Mouse (Mus musculus): ENCODE measurements around the gene Ttc30a2. TPM values are rescaled to one million over a fixed set of nuclear protein-coding genes. Genes with fewer than 3 reads are reported as not detected.
"Not testable (repeated sequence)": the region's sequence is repeated elsewhere in the genome, so short reads cannot be mapped to it uniquely, and the experiment has no call there.

The Ttc30a2 gene
- polyA plus RNA-seq, 1 experiment from 2014 or later: 0.70 TPM

DNA sequence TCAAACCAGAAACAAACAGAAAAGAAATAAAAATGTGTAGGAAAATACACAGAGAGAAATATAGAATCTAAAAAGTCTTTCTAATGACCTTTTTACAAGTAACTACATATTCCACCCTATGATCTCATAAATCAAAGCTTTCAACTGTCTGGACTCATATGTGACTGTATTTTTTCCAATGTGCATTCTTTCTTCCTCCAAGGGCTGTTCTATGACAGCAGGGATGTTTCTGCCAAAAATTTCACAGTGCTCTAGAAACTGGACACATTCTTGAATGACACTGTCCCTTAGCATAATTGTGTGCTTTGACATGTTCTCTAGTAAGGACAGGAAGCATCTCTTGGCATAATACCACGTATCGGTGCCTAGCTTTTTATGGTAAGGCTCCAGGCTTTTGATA lies 1.9 kb downstream of the Ttc30a2 start:
- not testable (repeated sequence) for H3K9me3 ChIP-seq (replicated peaks; ENCODE audit: control insufficient read depth, low read length); H3K4me3 ChIP-seq (ENCODE audit: low read depth, low read length); H3K36me3 ChIP-seq (replicated peaks; ENCODE audit: control insufficient read depth, insufficient read depth, low read depth, low read length); H3K27ac ChIP-seq (replicated peaks; ENCODE audit: low read depth, low read length); H3K9ac ChIP-seq (replicated peaks; ENCODE audit: low read length); DNase-seq (ENCODE audit: low spot score); H3K4me2 ChIP-seq (ENCODE audit: low read depth, low read length); H3K27me3 ChIP-seq (ENCODE audit: control insufficient read depth, insufficient read depth, low read length); ATAC-seq (replicated peaks; ENCODE audit: insufficient number of reproducible peaks, low FRiP score, low TSS enrichment, low read depth); H3K4me1 ChIP-seq (ENCODE audit: control insufficient read depth, insufficient read depth, low read length)
- 85% methylated on average over 2 of the region's 2 CpGs for WGBS

DNA sequence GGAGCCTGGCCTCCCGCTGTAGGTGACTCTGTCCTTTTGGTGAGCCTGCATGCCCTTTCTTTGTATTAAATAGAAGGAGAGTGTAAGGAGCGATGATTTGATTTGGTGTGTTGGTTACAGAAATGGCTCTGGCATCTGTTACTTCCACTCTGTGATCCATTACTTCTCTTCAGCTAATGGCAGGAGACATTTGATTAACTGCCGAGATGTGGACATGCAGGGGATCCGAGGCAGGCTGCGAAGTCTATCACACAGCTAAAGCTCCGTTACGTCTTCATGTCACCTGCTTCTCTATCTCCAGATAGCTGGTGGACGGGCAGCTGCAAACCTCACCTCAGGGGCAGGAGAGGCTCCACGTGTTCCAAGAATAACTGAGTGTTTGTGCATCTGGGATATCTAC lies 3.8 kb downstream of the Ttc30a2 start:
- no peak for ATAC-seq (replicated peaks; ENCODE audit: insufficient number of reproducible peaks, low FRiP score, low TSS enrichment, low read depth)

DNA sequence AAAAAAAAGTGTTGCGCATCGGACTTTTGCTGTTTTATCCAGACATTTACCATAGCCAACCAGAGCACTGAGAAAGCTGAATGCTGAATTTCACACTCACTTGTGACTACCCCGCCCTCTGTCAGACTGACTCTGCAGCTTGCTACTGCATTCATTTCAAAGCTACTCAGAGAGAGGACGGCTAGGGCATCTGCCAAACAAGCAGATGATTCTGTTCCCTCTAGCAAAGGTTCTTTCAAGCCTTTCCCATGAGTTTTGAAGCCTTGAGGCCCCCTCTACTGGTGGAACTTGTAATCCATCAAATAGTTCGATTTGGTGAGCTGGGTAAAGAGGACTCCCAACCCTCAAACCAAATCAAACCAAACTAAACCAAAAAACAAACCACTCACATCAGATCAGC lies 13.0 kb downstream of the Ttc30a2 start:
- no peaks in the 10 kb centered on the region for H3K36me3 ChIP-seq (replicated peaks; ENCODE audit: control insufficient read depth, insufficient read depth, low read depth, low read length)
- no peak overlapping the region for H3K4me3 ChIP-seq (ENCODE audit: low read depth, low read length)
- no peak overlapping the region for H3K27ac ChIP-seq (replicated peaks; ENCODE audit: low read depth, low read length)
- no peak overlapping the region for H3K9ac ChIP-seq (replicated peaks; ENCODE audit: low read length)
- H3K27me3 ChIP-seq (ENCODE audit: control insufficient read depth, insufficient read depth, low read length): no peaks in the 10 kb centered on the region
- peaks cover 3% of the 10 kb centered on the region; the same call in 1 of the 2 replicates for H3K4me1 ChIP-seq (ENCODE audit: control insufficient read depth, insufficient read depth, low read length)
- no peaks in the 10 kb centered on the region for H3K9me3 ChIP-seq (replicated peaks; ENCODE audit: control insufficient read depth, low read length)
- WGBS: 29% methylated on average over 5 of the region's 5 CpGs
- no peak for ATAC-seq (replicated peaks; ENCODE audit: insufficient number of reproducible peaks, low FRiP score, low TSS enrichment, low read depth)
- DNase-seq (ENCODE audit: low spot score): peak; percentile 83
- peak overlapping the region; percentile 22 for H3K4me2 ChIP-seq (ENCODE audit: low read depth, low read length)

More for the DNA sequence above, 3.8 kb downstream of the Ttc30a2 start:
- WGBS: 63% methylated on average over 9 of the region's 9 CpGs
- H3K27me3 ChIP-seq (ENCODE audit: control insufficient read depth, insufficient read depth, low read length): no peaks in the 10 kb centered on the region
- no peak for DNase-seq (ENCODE audit: low spot score)
- no peak overlapping the region for H3K27ac ChIP-seq (replicated peaks; ENCODE audit: low read depth, low read length)
- H3K36me3 ChIP-seq (replicated peaks; ENCODE audit: control insufficient read depth, insufficient read depth, low read depth, low read length): no peaks in the 10 kb centered on the region
- H3K4me1 ChIP-seq (ENCODE audit: control insufficient read depth, insufficient read depth, low read length): no peaks in the 10 kb centered on the region
- no peaks in the 10 kb centered on the region for H3K9me3 ChIP-seq (replicated peaks; ENCODE audit: control insufficient read depth, low read length)
- H3K9ac ChIP-seq (replicated peaks; ENCODE audit: low read length): no peak overlapping the region
- no peak overlapping the region for H3K4me2 ChIP-seq (ENCODE audit: low read depth, low read length)
- H3K4me3 ChIP-seq (ENCODE audit: low read depth, low read length): no peak overlapping the region

DNA sequence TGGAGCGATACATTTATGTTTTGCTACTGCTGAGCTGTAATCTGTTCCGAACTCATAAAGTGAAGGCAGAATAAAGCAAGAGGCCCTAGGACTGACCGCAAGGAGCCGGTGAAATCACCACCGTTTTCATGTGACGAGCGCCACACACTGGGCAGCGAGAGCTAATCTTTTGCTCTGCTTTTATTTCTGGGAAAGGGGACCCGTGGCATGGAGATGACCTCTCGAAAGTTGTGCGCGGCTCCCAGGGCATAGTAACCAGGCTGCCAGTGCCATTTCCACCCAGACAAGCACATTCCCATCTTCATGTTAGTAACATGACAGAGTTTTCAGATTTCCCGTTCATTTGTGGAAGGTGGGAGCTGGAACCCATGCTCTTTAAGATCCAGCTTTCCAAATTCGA lies 13.5 kb downstream of the Ttc30a2 start:
- H3K4me2 ChIP-seq (ENCODE audit: low read depth, low read length): peak overlapping the region; percentile 22
- DNase-seq (ENCODE audit: low spot score) (peak; percentile 78), ATAC-seq (replicated peaks; ENCODE audit: insufficient number of reproducible peaks, low FRiP score, low TSS enrichment, low read depth) (no peak)
- H3K36me3 ChIP-seq (replicated peaks; ENCODE audit: control insufficient read depth, insufficient read depth, low read depth, low read length): no peaks in the 10 kb centered on the region
- H3K27ac ChIP-seq (replicated peaks; ENCODE audit: low read depth, low read length): no peak overlapping the region
- no peak overlapping the region for H3K4me3 ChIP-seq (ENCODE audit: low read depth, low read length)
- H3K4me1 ChIP-seq (ENCODE audit: control insufficient read depth, insufficient read depth, low read length): peaks cover 3% of the 10 kb centered on the region; the same call in 1 of the 2 replicates
- no peak overlapping the region for H3K9ac ChIP-seq (replicated peaks; ENCODE audit: low read length)
- no peaks in the 10 kb centered on the region for H3K9me3 ChIP-seq (replicated peaks; ENCODE audit: control insufficient read depth, low read length)
- 18% methylated on average over 14 of the region's 14 CpGs for WGBS
- H3K27me3 ChIP-seq (ENCODE audit: control insufficient read depth, insufficient read depth, low read length): no peaks in the 10 kb centered on the region

DNA sequence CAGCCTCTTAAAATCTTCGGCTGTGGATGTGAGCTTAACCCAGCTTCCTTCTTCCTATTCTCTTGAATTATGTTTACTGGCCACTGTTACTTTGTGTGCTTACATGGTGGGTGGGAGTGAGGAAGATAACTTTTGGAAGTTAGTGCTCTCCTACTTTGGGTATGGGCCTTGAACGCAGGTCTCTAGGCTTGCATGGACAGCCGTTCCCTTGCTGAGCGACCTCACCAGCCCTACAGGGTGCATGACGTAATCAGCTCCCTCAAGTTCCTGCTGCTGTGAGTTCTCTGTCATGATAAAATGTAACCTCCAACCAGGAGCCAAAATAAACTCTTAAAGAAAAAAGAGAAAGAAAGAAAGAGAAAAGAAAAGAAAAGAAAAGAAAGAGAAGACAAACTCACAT lies 13.9 kb downstream of the Ttc30a2 start:
- Histone ChIP-seq H3K4me2 (ENCODE audit: low read depth, low read length) (no peak overlapping the region), H3K9ac (replicated peaks; ENCODE audit: low read length) (no peak overlapping the region), H3K4me3 (ENCODE audit: low read depth, low read length) (no peak overlapping the region), H3K36me3 (replicated peaks; ENCODE audit: control insufficient read depth, insufficient read depth, low read depth, low read length) (no peaks in the 10 kb centered on the region), H3K27ac (replicated peaks; ENCODE audit: low read depth, low read length) (no peak overlapping the region), H3K4me1 (ENCODE audit: control insufficient read depth, insufficient read depth, low read length) (peaks cover 3% of the 10 kb centered on the region; the same call in 1 of the 2 replicates), H3K9me3 (replicated peaks; ENCODE audit: control insufficient read depth, low read length) (no peaks in the 10 kb centered on the region), H3K27me3 (ENCODE audit: control insufficient read depth, insufficient read depth, low read length) (no peaks in the 10 kb centered on the region)
- DNase-seq (ENCODE audit: low spot score): no peak
- ATAC-seq (replicated peaks; ENCODE audit: insufficient number of reproducible peaks, low FRiP score, low TSS enrichment, low read depth): no peak
- 69% methylated on average over 5 of the region's 5 CpGs for WGBS

DNA sequence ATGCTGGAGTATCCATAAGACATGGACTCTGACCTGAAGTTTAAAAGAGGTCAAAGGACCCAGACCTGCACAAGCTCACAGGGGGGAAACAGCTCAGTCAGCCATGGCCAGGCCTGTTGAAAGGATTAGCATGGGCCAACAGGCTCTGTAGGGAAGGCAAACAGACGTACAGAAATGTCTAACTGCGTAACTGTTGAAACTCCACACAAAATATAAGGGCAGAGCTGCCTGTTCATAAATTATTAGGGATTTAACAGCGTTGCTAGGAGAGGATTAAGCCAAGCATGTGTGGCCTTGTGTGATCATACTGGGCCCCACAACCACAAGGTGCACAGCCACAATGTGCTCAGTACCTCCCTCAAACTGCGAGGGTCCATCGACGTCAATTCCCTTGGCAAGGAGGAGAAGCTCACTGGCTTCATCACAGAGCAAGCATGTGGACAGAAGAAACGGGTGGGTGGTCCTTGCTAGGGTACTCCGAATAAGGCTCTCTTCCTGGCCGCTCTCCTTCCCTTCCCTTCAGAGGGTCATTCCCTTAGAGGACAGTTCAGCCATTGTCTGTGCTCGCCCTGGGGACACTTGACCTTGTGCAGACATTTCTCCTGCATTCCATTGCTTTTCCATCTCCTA lies 14.6 kb downstream of the Ttc30a2 start:
- no peak for DNase-seq (ENCODE audit: low spot score)
- WGBS: 53% methylated on average over 10 of the region's 10 CpGs
- Histone ChIP-seq H3K27ac (replicated peaks; ENCODE audit: low read depth, low read length) (no peak overlapping the region), H3K9me3 (replicated peaks; ENCODE audit: control insufficient read depth, low read length) (no peaks in the 10 kb centered on the region), H3K36me3 (replicated peaks; ENCODE audit: control insufficient read depth, insufficient read depth, low read depth, low read length) (no peaks in the 10 kb centered on the region), H3K4me1 (ENCODE audit: control insufficient read depth, insufficient read depth, low read length) (peaks cover 3% of the 10 kb centered on the region; the same call in 1 of the 2 replicates), H3K9ac (replicated peaks; ENCODE audit: low read length) (no peak overlapping the region), H3K27me3 (ENCODE audit: control insufficient read depth, insufficient read depth, low read length) (no peaks in the 10 kb centered on the region), H3K4me2 (ENCODE audit: low read depth, low read length) (no peak overlapping the region), H3K4me3 (ENCODE audit: low read depth, low read length) (no peak overlapping the region)
- ATAC-seq (replicated peaks; ENCODE audit: insufficient number of reproducible peaks, low FRiP score, low TSS enrichment, low read depth): no peak

DNA sequence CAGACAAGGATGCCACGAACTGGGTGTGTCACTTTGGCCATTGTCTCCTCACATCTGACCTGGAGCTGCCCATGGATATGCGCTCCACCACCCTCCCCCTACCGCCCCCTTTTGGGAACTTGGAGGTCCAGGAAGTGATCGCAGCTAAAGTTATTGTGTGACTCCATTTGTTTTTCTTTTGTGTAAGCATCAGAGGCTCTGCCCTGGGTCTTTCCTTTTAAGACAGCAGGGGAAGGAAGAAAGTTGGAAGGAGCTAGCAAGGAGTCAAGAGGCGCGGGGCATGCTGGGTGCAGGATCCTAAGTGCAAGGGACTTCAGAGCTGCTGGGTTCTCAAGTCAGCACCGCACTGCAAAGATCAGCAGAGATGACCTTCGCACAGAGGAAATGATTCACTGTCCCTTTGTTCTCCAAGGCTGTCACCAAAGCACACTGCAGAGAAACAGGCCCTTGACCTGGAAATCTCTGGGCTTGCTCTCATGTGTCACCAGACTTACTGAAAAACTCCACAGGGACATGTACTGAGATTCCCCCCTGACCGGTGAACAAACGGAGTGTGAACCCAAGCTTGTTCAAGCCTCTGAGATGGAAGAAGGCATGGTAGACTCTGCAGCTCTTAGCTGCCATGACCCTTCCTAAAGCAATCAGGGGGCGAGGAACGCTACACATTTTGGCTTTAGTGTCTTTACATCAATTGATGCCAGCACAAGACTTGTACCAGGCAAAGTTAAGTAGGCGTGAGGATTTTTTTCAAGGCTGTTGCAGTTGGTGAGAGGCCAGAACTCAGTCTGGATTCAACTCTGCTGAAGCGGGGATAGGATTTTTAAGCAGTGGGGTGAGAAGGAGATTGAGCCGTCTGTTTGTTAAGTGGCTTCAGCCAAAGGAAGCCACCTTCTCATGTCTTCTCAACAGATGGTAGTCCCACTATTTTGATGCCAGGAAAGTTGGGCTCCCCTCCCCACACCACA lies 17.3 kb downstream of the Ttc30a2 start:
- Histone ChIP-seq H3K4me3 (ENCODE audit: low read depth, low read length) (no peak overlapping the region), H3K9me3 (replicated peaks; ENCODE audit: control insufficient read depth, low read length) (no peaks in the 10 kb centered on the region), H3K4me1 (ENCODE audit: control insufficient read depth, insufficient read depth, low read length) (peaks cover 3% of the 10 kb centered on the region; the same call in 1 of the 2 replicates), H3K36me3 (replicated peaks; ENCODE audit: control insufficient read depth, insufficient read depth, low read depth, low read length) (no peaks in the 10 kb centered on the region), H3K27me3 (ENCODE audit: control insufficient read depth, insufficient read depth, low read length) (no peaks in the 10 kb centered on the region), H3K4me2 (ENCODE audit: low read depth, low read length) (no peak overlapping the region; the same call in 1 of the 2 replicates), H3K9ac (replicated peaks; ENCODE audit: low read length) (no peak overlapping the region; the same call in 1 of the 2 replicates), H3K27ac (replicated peaks; ENCODE audit: low read depth, low read length) (peak overlapping the region; percentile 7; the same call in 1 of the 2 replicates)
- DNase-seq (ENCODE audit: low spot score) (no peak), ATAC-seq (replicated peaks; ENCODE audit: insufficient number of reproducible peaks, low FRiP score, low TSS enrichment, low read depth) (no peak)
- 51% methylated on average over 15 of the region's 15 CpGs for WGBS

Measured in embryonic facial prominence, embryonic 11.5 days (tissue).